Mouse (Mus musculus): ENCODE data around the gene Limd1.

The Limd1 gene

DNA sequence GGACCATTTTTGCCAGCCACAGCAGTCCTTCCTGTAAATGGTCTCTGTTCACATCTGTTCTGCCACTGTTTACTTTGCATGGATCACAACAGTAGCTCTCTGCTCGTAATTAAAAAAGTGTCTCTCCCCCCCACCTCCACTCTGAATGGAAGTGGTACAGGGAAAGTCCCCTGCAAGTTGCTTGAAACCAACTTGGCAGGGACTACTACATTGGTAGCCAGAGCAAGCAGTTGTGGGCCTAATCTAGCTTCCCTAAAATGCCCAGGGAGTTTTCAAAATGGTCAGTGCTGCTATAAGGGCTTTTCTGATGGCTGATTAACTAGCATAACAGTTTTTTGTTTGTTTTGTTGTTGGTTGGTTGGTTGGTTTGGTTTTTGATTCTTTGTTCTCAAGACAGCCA lies 60.6 kb downstream of the Limd1 start:
- ATAC-seq (ENCODE audit: insufficient number of reproducible peaks, low FRiP score, low TSS enrichment): no peak

GRCm38 (mm10) chr9:123539823-123540222 lies 61.3 kb downstream of the Limd1 start:
- no peak for ATAC-seq (ENCODE audit: insufficient number of reproducible peaks, low FRiP score, low TSS enrichment)

DNA sequence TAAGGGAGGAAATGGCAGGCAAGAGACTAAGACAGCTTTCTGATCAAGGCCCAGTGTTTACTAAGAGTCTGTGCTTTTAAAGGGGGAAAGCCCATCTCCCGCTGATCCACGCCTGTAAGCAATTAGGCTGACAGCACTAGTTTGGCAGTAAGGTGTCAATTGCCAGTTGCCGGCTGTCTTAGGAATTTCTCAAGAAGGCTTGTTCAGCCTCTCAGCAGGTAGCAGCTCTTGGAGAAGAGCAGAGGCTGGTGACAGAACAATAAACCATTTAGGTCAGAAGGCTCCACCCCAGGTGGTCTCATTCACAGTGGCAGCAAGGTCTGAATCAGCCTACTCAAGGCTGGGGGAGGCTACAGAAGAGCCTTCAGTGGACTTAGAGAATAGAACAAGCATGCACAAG lies 76.1 kb downstream of the Limd1 start:
- ATAC-seq (ENCODE audit: insufficient number of reproducible peaks, low FRiP score, low TSS enrichment): no peak

Measured in cerebellum, adult (tissue).